Mouse (Mus musculus): ENCODE results near the gene Lrriq4. TPM values are rescaled to one million over a fixed set of nuclear protein-coding genes. Genes with fewer than 3 reads are reported as not detected.
"Not testable (repeated sequence)": the region's sequence is repeated elsewhere in the genome, so short reads cannot be mapped to it uniquely, and the experiment has no call there.

Lrriq4 gene
- total RNA-seq, 4 experiments from 2014 or later = not detected

- no peak for DNase-seq (ENCODE audit: low spot score in 2 of 2)
Observed at GRCm38 (mm10) chr3:30658486-30658885, 14.2 kb downstream of the Lrriq4 start.

GRCm38 (mm10) chr3:30683190-30683589 lies 38.9 kb downstream of the Lrriq4 start:
- no peak for DNase-seq (ENCODE audit: low spot score in 2 of 2)

- DNase-seq (ENCODE audit: low spot score in 2 of 2) = no peak
Observed at GRCm38 (mm10) chr3:30687216-30687615, 42.9 kb downstream of the Lrriq4 start.

- DNase-seq (ENCODE audit: low spot score in 2 of 2) = no peak
Observed at GRCm38 (mm10) chr3:30690976-30691375, 46.7 kb downstream of the Lrriq4 start.

GRCm38 (mm10) chr3:30695661-30696060 lies 51.4 kb downstream of the Lrriq4 start:
- DNase-seq (ENCODE audit: low spot score in 2 of 2) = no peak

GRCm38 (mm10) chr3:30696346-30696745 lies 52.0 kb downstream of the Lrriq4 start:
- peak; percentile 5 to 7 for DNase-seq (ENCODE audit: low spot score in 2 of 2)

- no peak for DNase-seq (ENCODE audit: low spot score in 2 of 2)
Observed at GRCm38 (mm10) chr3:30697891-30698290, 53.6 kb downstream of the Lrriq4 start.

GRCm38 (mm10) chr3:30699711-30700505 lies 55.6 kb downstream of the Lrriq4 start, which contains the start of gene Lrrc31:
Gene Lrrc31, minus strand, starts transcription at chr3:30699843.
- DNase-seq (ENCODE audit: low spot score in 2 of 2) = not testable (repeated sequence)

GRCm38 (mm10) chr3:30705977-30706376 lies 61.7 kb downstream of the Lrriq4 start:
- no peak for DNase-seq (ENCODE audit: low spot score in 2 of 2)

- DNase-seq (ENCODE audit: low spot score in 2 of 2) = no peak
Observed at GRCm38 (mm10) chr3:30706614-30707276, 62.4 kb downstream of the Lrriq4 start.

- no peak for DNase-seq (ENCODE audit: low spot score in 2 of 2)
Observed at GRCm38 (mm10) chr3:30710191-30710590, 65.9 kb downstream of the Lrriq4 start.

- DNase-seq (ENCODE audit: low spot score in 2 of 2) = no peak
Observed at GRCm38 (mm10) chr3:30713334-30713733, 69.0 kb downstream of the Lrriq4 start.

GRCm38 (mm10) chr3:30718649-30719048 lies 74.3 kb downstream of the Lrriq4 start:
- DNase-seq (ENCODE audit: low spot score in 2 of 2) = no peak

Other genes starting within 250 kb of the Lrriq4 start
- 1 to 10 TPM; 4.8 to 9.5 (median 6.8) TPM for gene Mecom, start 96.5 kb upstream of the Lrriq4 start, total RNA-seq (2022)
- not detected for gene Actrt3, start 44.6 kb upstream of the Lrriq4 start, total RNA-seq (2022)
- gene Mynn, start 42.4 kb upstream of the Lrriq4 start, total RNA-seq (2022) = 10 to 100 TPM; 11.8 to 19.9 (median 14.3) TPM
- not detected for gene Lrrc34, start 3.4 kb downstream of the Lrriq4 start, total RNA-seq (2022)
- gene Lrrc31, start 55.3 kb downstream of the Lrriq4 start, total RNA-seq (2022) = not detected
- not detected for gene Samd7, start 101.8 kb downstream of the Lrriq4 start, total RNA-seq (2022)
- 10 to 100 TPM; 27.9 to 37.1 (median 34.8) TPM for gene Sec62, start 148.4 kb downstream of the Lrriq4 start, total RNA-seq (2022)
- gene Gpr160, start 211.4 kb downstream of the Lrriq4 start, total RNA-seq (2022) = under 1 TPM in 1 of 4 experiments, not detected in 3; 0.17 TPM